Mouse (Mus musculus): ENCODE results near the gene Clec2d. TPM values are rescaled to one million over a fixed set of nuclear protein-coding genes. Genes with fewer than 3 reads are reported as not detected.

Clec2d gene
- total and polyA plus RNA-seq, 2 experiments from 2014 or later: 9.7 TPM; not detected in 1

GRCm38 (mm10) chr6:129225078-129225477, 44.7 kb downstream of the Clec2d start:
- H3K4me3 ChIP-seq (ENCODE audit: low read depth, low read length): no peak overlapping the region
- no peaks in the 10 kb centered on the region for H3K9me3 ChIP-seq (ENCODE audit: low read length)
- ATAC-seq (no peak), DNase-seq (no peak)
- no peak overlapping the region for H3K4me2 ChIP-seq (ENCODE audit: low read depth)
- 0 out of 2 replicates have a peak, but pooled peaks cover 3% of the 10 kb centered on the region for H3K4me1 ChIP-seq (ENCODE audit: insufficient read depth)
- H3K27ac ChIP-seq (ENCODE audit: low read depth, low read length): no peak overlapping the region
- no peak overlapping the region for H3K9ac ChIP-seq
- 73% methylated on average over 2 of the region's 2 CpGs for WGBS
- H3K27me3 ChIP-seq (ENCODE audit: insufficient read depth, low read length): no peaks in the 10 kb centered on the region
- no peak for TF ChIP-seq CTCF (IDR thresholded peaks at IDR 0.05; ENCODE audit: low read depth)
- H3K36me3 ChIP-seq (ENCODE audit: insufficient read depth): no peaks in the 10 kb centered on the region

GRCm38 (mm10) chr6:129228935-129229773, 48.7 kb downstream of the Clec2d start:
- no peak for TF ChIP-seq CTCF (IDR thresholded peaks at IDR 0.05; ENCODE audit: low read depth)
- no peak overlapping the region for H3K9ac ChIP-seq
- no peaks in the 10 kb centered on the region for H3K27me3 ChIP-seq (ENCODE audit: insufficient read depth, low read length)
- WGBS: 50% methylated on average over 3 of the region's 3 CpGs
- H3K36me3 ChIP-seq (ENCODE audit: insufficient read depth): no peaks in the 10 kb centered on the region
- H3K27ac ChIP-seq (ENCODE audit: low read depth, low read length): no peak overlapping the region
- ATAC-seq: no peak
- H3K9me3 ChIP-seq (ENCODE audit: low read length): no peaks in the 10 kb centered on the region
- no peak for DNase-seq
- H3K4me1 ChIP-seq (ENCODE audit: insufficient read depth): 0 out of 2 replicates have a peak, but pooled peaks cover 4% of the 10 kb centered on the region
- H3K4me3 ChIP-seq (ENCODE audit: low read depth, low read length): no peak overlapping the region
- H3K4me2 ChIP-seq (ENCODE audit: low read depth): no peak overlapping the region

- ATAC-seq (peak; percentile 42; the same call in 1 of the 2 replicates), DNase-seq (peak; percentile 32)
- 0 out of 2 replicates have a peak, but pooled peaks cover 4% of the 10 kb centered on the region for H3K4me1 ChIP-seq (ENCODE audit: insufficient read depth)
- H3K4me3 ChIP-seq (ENCODE audit: low read depth, low read length): no peak overlapping the region
- no peaks in the 10 kb centered on the region for H3K36me3 ChIP-seq (ENCODE audit: insufficient read depth)
- WGBS: 38% methylated on average over 3 of the region's 3 CpGs
- H3K9me3 ChIP-seq (ENCODE audit: low read length): no peaks in the 10 kb centered on the region
- H3K27me3 ChIP-seq (ENCODE audit: insufficient read depth, low read length): no peaks in the 10 kb centered on the region
- no peak overlapping the region for H3K9ac ChIP-seq
- TF ChIP-seq CTCF (IDR thresholded peaks at IDR 0.05; ENCODE audit: low read depth): no peak
- no peak overlapping the region for H3K4me2 ChIP-seq (ENCODE audit: low read depth)
- H3K27ac ChIP-seq (ENCODE audit: low read depth, low read length): 0 out of 2 replicates have a peak overlapping the region, but pooled peaks have one; percentile 29
Observed at GRCm38 (mm10) chr6:129229774-129230578, 49.6 kb downstream of the Clec2d start.

GRCm38 (mm10) chr6:129232005-129232841, 51.8 kb downstream of the Clec2d start:
- Histone ChIP-seq H3K4me1 (ENCODE audit: insufficient read depth) (0 out of 2 replicates have a peak, but pooled peaks cover 4% of the 10 kb centered on the region), H3K27ac (ENCODE audit: low read depth, low read length) (no peak overlapping the region), H3K4me3 (ENCODE audit: low read depth, low read length) (no peak overlapping the region), H3K36me3 (ENCODE audit: insufficient read depth) (no peaks in the 10 kb centered on the region), H3K9me3 (ENCODE audit: low read length) (no peaks in the 10 kb centered on the region), H3K9ac (no peak overlapping the region), H3K4me2 (ENCODE audit: low read depth) (no peak overlapping the region), H3K27me3 (ENCODE audit: insufficient read depth, low read length) (no peaks in the 10 kb centered on the region)
- no peak for TF ChIP-seq CTCF (IDR thresholded peaks at IDR 0.05; ENCODE audit: low read depth)
- ATAC-seq: no peak
- no peak for DNase-seq
- WGBS: 82% methylated on average over 5 of the region's 5 CpGs

GRCm38 (mm10) chr6:129232842-129233205, 52.4 kb downstream of the Clec2d start:
- ATAC-seq (no peak), DNase-seq (no peak)
- peaks cover 4% of the 10 kb centered on the region; the same call in 1 of the 2 replicates for H3K4me1 ChIP-seq (ENCODE audit: insufficient read depth)
- H3K4me2 ChIP-seq (ENCODE audit: low read depth): no peak overlapping the region
- no peaks in the 10 kb centered on the region for H3K36me3 ChIP-seq (ENCODE audit: insufficient read depth)
- no peak for TF ChIP-seq CTCF (IDR thresholded peaks at IDR 0.05; ENCODE audit: low read depth)
- H3K9ac ChIP-seq: no peak overlapping the region
- H3K9me3 ChIP-seq (ENCODE audit: low read length): no peaks in the 10 kb centered on the region
- WGBS: 81% methylated on average over 9 of the region's 9 CpGs
- no peak overlapping the region for H3K4me3 ChIP-seq (ENCODE audit: low read depth, low read length)
- H3K27me3 ChIP-seq (ENCODE audit: insufficient read depth, low read length): no peaks in the 10 kb centered on the region
- no peak overlapping the region for H3K27ac ChIP-seq (ENCODE audit: low read depth, low read length)

GRCm38 (mm10) chr6:129233366-129233954, 53.0 kb downstream of the Clec2d start:
- TF ChIP-seq CTCF (IDR thresholded peaks at IDR 0.05; ENCODE audit: low read depth): no peak
- Histone ChIP-seq H3K36me3 (ENCODE audit: insufficient read depth) (no peaks in the 10 kb centered on the region), H3K9me3 (ENCODE audit: low read length) (no peaks in the 10 kb centered on the region), H3K4me3 (ENCODE audit: low read depth, low read length) (no peak overlapping the region), H3K4me1 (ENCODE audit: insufficient read depth) (peaks cover 4% of the 10 kb centered on the region; the same call in 1 of the 2 replicates), H3K9ac (no peak overlapping the region), H3K27me3 (ENCODE audit: insufficient read depth, low read length) (no peaks in the 10 kb centered on the region), H3K27ac (ENCODE audit: low read depth, low read length) (no peak overlapping the region), H3K4me2 (ENCODE audit: low read depth) (no peak overlapping the region)
- WGBS: 87% methylated on average over 6 of the region's 6 CpGs
- ATAC-seq (no peak), DNase-seq (no peak)

All from forebrain, postnatal 0 days (tissue).